Mouse (Mus musculus) ovary, postnatal 10 days (tissue): ENCODE measurements around the gene Thy1.

ENCODE experiments used
- DNase-seq: peaks from one replicate; pipeline ENCODE4 v3.0.0; 2022; ENCODE audit warnings: low spot score

Thy1 gene

GRCm38 (mm10) chr9:44033957-44034727 is 9.0 kb upstream of the Thy1 start:
- no peak for DNase-seq

- DNase-seq: no peak
These were observed 6.1 kb upstream of the Thy1 start for GRCm38 (mm10) chr9:44037106-44037505.

- DNase-seq: no peak
These were observed 1.4 kb upstream of the Thy1 start for GRCm38 (mm10) chr9:44041511-44042395.

GRCm38 (mm10) chr9:44042396-44042680 is 846 bp upstream of the Thy1 start:
- no peak for DNase-seq

GRCm38 (mm10) chr9:44043708-44044425 is 683 bp downstream of the Thy1 start:
- DNase-seq: no peak

- DNase-seq: no peak
These were observed 1.4 kb downstream of the Thy1 start for GRCm38 (mm10) chr9:44044426-44045157.

- DNase-seq: no peak
These were observed 2.1 kb downstream of the Thy1 start for GRCm38 (mm10) chr9:44045158-44045883.

GRCm38 (mm10) chr9:44045884-44046272 is 2.7 kb downstream of the Thy1 start:
- no peak for DNase-seq

- no peak for DNase-seq
These were observed 3.2 kb downstream of the Thy1 start for GRCm38 (mm10) chr9:44046426-44046825.

- no peak for DNase-seq
These were observed 3.9 kb downstream of the Thy1 start for GRCm38 (mm10) chr9:44047071-44047470.

GRCm38 (mm10) chr9:44047571-44048490 is 4.6 kb downstream of the Thy1 start:
- DNase-seq: no peak

- DNase-seq: no peak
These were observed 5.6 kb downstream of the Thy1 start for GRCm38 (mm10) chr9:44048541-44049380.

- DNase-seq: no peak
These were observed 6.4 kb downstream of the Thy1 start for GRCm38 (mm10) chr9:44049381-44050165.

GRCm38 (mm10) chr9:44052855-44053254 is 9.7 kb downstream of the Thy1 start:
- no peak for DNase-seq

GRCm38 (mm10) chr9:44053936-44054335 is 10.8 kb downstream of the Thy1 start:
- no peak for DNase-seq

- no peak for DNase-seq
These were observed 15.4 kb downstream of the Thy1 start for GRCm38 (mm10) chr9:44058606-44059005.

GRCm38 (mm10) chr9:44065177-44065576 is 22.0 kb downstream of the Thy1 start:
- DNase-seq: no peak

GRCm38 (mm10) chr9:44066785-44067225 is 23.6 kb downstream of the Thy1 start, which contains the start of gene Usp2:
TSS of gene Usp2 (plus strand) at chr9:44067021.
- peak; percentile 99 for DNase-seq
